Mouse (Mus musculus) adipocyte (in vitro differentiated cells): ENCODE results near the gene Zfp579.
A peak's percentile ranks its signal among the peaks of the same experiment; 100 is the strongest.
"Not testable (repeated sequence)": the region's sequence is repeated elsewhere in the genome, so short reads cannot be mapped to it uniquely, and the experiment has no call there.

ENCODE experiments used
- DNase-seq: peaks from one replicate; pipeline ENCODE4 v3.0.0-alpha.2; 2016; ENCODE audit warnings: low spot score

Gene Zfp579

GRCm38 (mm10) chr7:5015118-5016001, 19.4 kb upstream of the Zfp579 start, which contains the start of gene Gm44973:
Gene Gm44973 (plus strand): TSS chr7:5015496.
- peak; percentile 92 for DNase-seq

GRCm38 (mm10) chr7:5014251-5015117, 18.5 kb upstream of the Zfp579 start, which contains the start of the genes Zfp524 and Fiz1:
Gene Zfp524 (plus strand): TSS chr7:5014415.
Gene Fiz1 (minus strand): TSS chr7:5014697.
- DNase-seq = peak; percentile 96

GRCm38 (mm10) chr7:5012681-5013513, 16.9 kb upstream of the Zfp579 start:
- DNase-seq = no peak

- no peak for DNase-seq
These were observed 12.3 kb upstream of the Zfp579 start for GRCm38 (mm10) chr7:5008229-5008628.

GRCm38 (mm10) chr7:5002876-5003275, 6.9 kb upstream of the Zfp579 start:
- not testable (repeated sequence) for DNase-seq

- peak; percentile 28 for DNase-seq
These were observed 3.9 kb upstream of the Zfp579 start for GRCm38 (mm10) chr7:4999876-5000275.

- no peak for DNase-seq
These were observed 976 bp upstream of the Zfp579 start for GRCm38 (mm10) chr7:4996934-4997333.

GRCm38 (mm10) chr7:4995268-4996002, 523 bp downstream of the Zfp579 start:
- DNase-seq = no peak

GRCm38 (mm10) chr7:4993999-4994788, 1.8 kb downstream of the Zfp579 start:
- DNase-seq = no peak

- DNase-seq = no peak
These were observed 2.5 kb downstream of the Zfp579 start for GRCm38 (mm10) chr7:4993347-4993998.

- no peak for DNase-seq
These were observed 7.7 kb downstream of the Zfp579 start for GRCm38 (mm10) chr7:4988250-4988649.

GRCm38 (mm10) chr7:4976832-4977231, 19.1 kb downstream of the Zfp579 start:
- no peak for DNase-seq

GRCm38 (mm10) chr7:4975455-4975854, 20.5 kb downstream of the Zfp579 start:
- no peak for DNase-seq

- DNase-seq = peak; percentile 76
These were observed 23.5 kb downstream of the Zfp579 start for GRCm38 (mm10) chr7:4972321-4973047.

- DNase-seq = no peak
These were observed 24.2 kb downstream of the Zfp579 start for GRCm38 (mm10) chr7:4971710-4972109.

- no peak for DNase-seq
These were observed 24.9 kb downstream of the Zfp579 start, which contains the start of gene Sbk3 for GRCm38 (mm10) chr7:4971068-4971467. Gene Sbk3 (minus strand): TSS chr7:4971168.

- DNase-seq = no peak
These were observed 31.0 kb downstream of the Zfp579 start for GRCm38 (mm10) chr7:4964988-4965387.

- DNase-seq = no peak
These were observed 31.7 kb downstream of the Zfp579 start, which contains the start of gene Sbk2 for GRCm38 (mm10) chr7:4964272-4964671. Gene Sbk2 (minus strand): TSS chr7:4964406.

- no peak for DNase-seq
These were observed 32.4 kb downstream of the Zfp579 start for GRCm38 (mm10) chr7:4963527-4963926.
